Mouse (Mus musculus) stomach, postnatal 0 days (tissue): ENCODE results near the gene Per1. TPM values are rescaled to one million over a fixed set of nuclear protein-coding genes. Genes with fewer than 3 reads are reported as not detected.

Experiments
- ATAC-seq: fragments of 200-750 bp; cut with Nextera tagmentation; 2 replicates; pipeline ENCODE4 v1.8.0; 2017; ENCODE audit not compliant: low FRiP score, low TSS enrichment
- DNase-seq: peaks from one replicate; pipeline ENCODE4 v3.0.0-alpha.2; 2016; ENCODE audit warnings: low spot score
- H3K27ac ChIP-seq: fragments of 300-500 bp; sonication (generic); replicated peaks from 2 replicates; pipeline ENCODE4 v1.5.1; 2014; ENCODE audit warnings: mild to moderate bottlenecking, control low read depth
- H3K27me3 ChIP-seq: fragments of 300-500 bp; sonication (generic); 2 replicates; pipeline ENCODE4 v1.6.1; 2014; ENCODE audit warnings: low read length; ENCODE audit not compliant: control insufficient read depth, insufficient read depth
- H3K36me3 ChIP-seq: fragments of 300-500 bp; sonication (generic); 2 replicates; pipeline ENCODE4 v1.6.1; 2014; ENCODE audit warnings: low read length, mixed read lengths; ENCODE audit not compliant: control insufficient read depth, insufficient read depth
- H3K4me1 ChIP-seq: fragments of 300-500 bp; sonication (generic); replicated peaks from 2 replicates; pipeline ENCODE4 v1.6.1; 2014; ENCODE audit warnings: antibody characterized with exemption; ENCODE audit not compliant: control insufficient read depth, insufficient read depth
- H3K4me2 ChIP-seq: fragments of 300-500 bp; sonication (generic); replicated peaks from 2 replicates; pipeline ENCODE4 v1.6.1; 2014; ENCODE audit warnings: low read depth, mild to moderate bottlenecking, control low read depth, moderate library complexity
- H3K4me3 ChIP-seq: fragments of 300-500 bp; sonication (generic); 2 replicates; pipeline ENCODE4 v1.5.1; 2014; ENCODE audit warnings: low read depth, low read length, control low read depth
- H3K9ac ChIP-seq: fragments of 300-500 bp; sonication (generic); 2 replicates; pipeline ENCODE4 v1.6.1; 2014; ENCODE audit warnings: mild to moderate bottlenecking, low read length, control low read depth, mixed read lengths
- H3K9me3 ChIP-seq: fragments of 300-500 bp; sonication (generic); 2 replicates; pipeline ENCODE4 v1.6.1; 2016; ENCODE audit warnings: low read length; ENCODE audit not compliant: control insufficient read depth
- CTCF ChIP-seq: IDR thresholded peaks from 2 replicates; pipeline ENCODE4 v1.5.1; 2016; ENCODE audit warnings: antibody characterized with exemption, low read depth, mild to moderate bottlenecking, moderate library complexity
- EP300 ChIP-seq: optimal IDR thresholded peaks from 2 replicates; pipeline ENCODE3; 2016; ENCODE audit warnings: antibody characterized with exemption
- WGBS: fragments of 180-500 bp; shearing (Covaris S2); extraction: QIAGEN DNeasy Blood & Tissue Kit; methylation state at CpG from one replicate; pipeline ENCODE4 v1.1.7; 2014; 5-methylcytosine and 5-hydroxymethylcytosine counted together
- polyA plus RNA-seq: library from polyadenylated mRNA; unstranded; fragments of >200 nt; fragmentation: Nextera tagmentation; extraction: Ambion mirVana; gene quantifications from 2 replicates; pipeline ENCODE4 v1.2.1, GENCODE M21; 2015

Gene Per1
- polyA plus RNA-seq, 1 experiment from 2014 or later, result 13.1 TPM

- ATAC-seq, result no peak
- no peak for TF ChIP-seq EP300
- no peak for TF ChIP-seq CTCF
- 6% methylated on average over 9 of the region's 9 CpGs for WGBS
- Histone ChIP-seq H3K9me3 (no peaks in the 10 kb centered on the region), H3K36me3 (no peaks in the 10 kb centered on the region), H3K27ac (peak overlapping the region; percentile 63; the same call in 1 of the 2 replicates), H3K9ac (peak overlapping the region; percentile 53), H3K4me1 (0 out of 2 replicates have a peak, but pooled peaks cover under 1% of the 10 kb centered on the region), H3K4me2 (peak overlapping the region; percentile 46), H3K27me3 (no peaks in the 10 kb centered on the region), H3K4me3 (peak overlapping the region; percentile 24)
- no peak for DNase-seq
Measured at GRCm38 (mm10) chr11:69072666-69073064, 22.4 kb upstream of the Per1 start.

GRCm38 (mm10) chr11:69073065-69073888 lies 21.7 kb upstream of the Per1 start:
- DNase-seq, result peak; percentile 72
- TF ChIP-seq CTCF, result peak; percentile 44
- peak; percentile 74 for TF ChIP-seq EP300
- Histone ChIP-seq H3K9me3 (no peaks in the 10 kb centered on the region), H3K4me2 (peak overlapping the region; percentile 46), H3K27ac (peak overlapping the region; percentile 97), H3K36me3 (no peaks in the 10 kb centered on the region), H3K4me3 (peak overlapping the region; percentile 24), H3K4me1 (no peaks in the 10 kb centered on the region), H3K9ac (peak overlapping the region; percentile 55), H3K27me3 (no peaks in the 10 kb centered on the region)
- under 1% methylated on average over 14 of the region's 14 CpGs for WGBS
- peak; percentile 78 for ATAC-seq

- H3K9ac ChIP-seq, result no peak overlapping the region
- H3K9me3 ChIP-seq, result no peaks in the 10 kb centered on the region
- TF ChIP-seq EP300 (no peak), CTCF (no peak)
- ATAC-seq, result no peak
- DNase-seq, result no peak
- H3K27ac ChIP-seq, result peak overlapping the region; percentile 97
- no peaks in the 10 kb centered on the region for H3K36me3 ChIP-seq
- 33% methylated on average over 6 of the region's 6 CpGs for WGBS
- H3K4me2 ChIP-seq, result no peak overlapping the region
- H3K4me3 ChIP-seq, result no peak overlapping the region
- H3K4me1 ChIP-seq, result no peaks in the 10 kb centered on the region
- no peaks in the 10 kb centered on the region for H3K27me3 ChIP-seq
Measured at GRCm38 (mm10) chr11:69073951-69074775, 20.9 kb upstream of the Per1 start.

GRCm38 (mm10) chr11:69074776-69075069 lies 20.3 kb upstream of the Per1 start:
- ATAC-seq (no peak), DNase-seq (no peak)
- H3K9ac ChIP-seq, result no peak overlapping the region
- TF ChIP-seq EP300 (no peak), CTCF (no peak)
- H3K27ac ChIP-seq, result peak overlapping the region; percentile 97
- H3K36me3 ChIP-seq, result no peaks in the 10 kb centered on the region
- 43% methylated on average over 2 of the region's 2 CpGs for WGBS
- H3K4me1 ChIP-seq, result no peaks in the 10 kb centered on the region
- H3K9me3 ChIP-seq, result no peaks in the 10 kb centered on the region
- no peaks in the 10 kb centered on the region for H3K27me3 ChIP-seq
- H3K4me2 ChIP-seq, result no peak overlapping the region
- no peak overlapping the region for H3K4me3 ChIP-seq

- Histone ChIP-seq H3K4me1 (no peaks in the 10 kb centered on the region), H3K36me3 (no peaks in the 10 kb centered on the region), H3K27me3 (no peaks in the 10 kb centered on the region), H3K4me2 (no peak overlapping the region), H3K27ac (no peak overlapping the region), H3K9ac (no peak overlapping the region), H3K9me3 (no peaks in the 10 kb centered on the region), H3K4me3 (no peak overlapping the region)
- DNase-seq, result no peak
- WGBS, result 58% methylated on average over 8 of the region's 9 CpGs
- TF ChIP-seq EP300 (no peak), CTCF (no peak)
- no peak for ATAC-seq
Measured at GRCm38 (mm10) chr11:69075764-69076479, 19.1 kb upstream of the Per1 start.
